Mouse (Mus musculus) embryonic fibroblast, embryonic 13.5 days (primary cell): ENCODE results near the gene Fam219a.

Experiments used
- CTCF ChIP-seq: IDR thresholded peaks from 2 replicates; pipeline ENCODE4 v1.5.1; 2011; ENCODE audit warnings: mild to moderate bottlenecking, control low read depth, low read length, moderate library complexity, borderline replicate concordance; ENCODE audit not compliant: insufficient read depth
- POLR2A ChIP-seq: IDR thresholded peaks from 2 replicates; pipeline ENCODE4 v1.6.1; 2011; ENCODE audit warnings: low read depth, mild to moderate bottlenecking, control low read depth, low read length, moderate library complexity

- TF ChIP-seq CTCF (no peak), POLR2A (no peak)
Observed at GRCm38 (mm10) chr4:41518349-41518748, 51.0 kb downstream of the Fam219a start.
